Mouse (Mus musculus) CD4-positive, CD25-positive, alpha-beta regulatory T cell, adult 9 weeks (primary cell): ENCODE data around the gene Acp6. TPM values are rescaled to one million over a fixed set of nuclear protein-coding genes. Genes with fewer than 3 reads are reported as not detected.

Experiments used
- polyA plus RNA-seq: library from polyadenylated mRNA; unstranded; fragments of 100-300 nt; shearing (Covaris generic); gene quantifications from one replicate; pipeline ENCODE4 v1.2.1, GENCODE M21; 2017

Gene Acp6
- polyA plus RNA-seq: 92.6 TPM

DNA sequence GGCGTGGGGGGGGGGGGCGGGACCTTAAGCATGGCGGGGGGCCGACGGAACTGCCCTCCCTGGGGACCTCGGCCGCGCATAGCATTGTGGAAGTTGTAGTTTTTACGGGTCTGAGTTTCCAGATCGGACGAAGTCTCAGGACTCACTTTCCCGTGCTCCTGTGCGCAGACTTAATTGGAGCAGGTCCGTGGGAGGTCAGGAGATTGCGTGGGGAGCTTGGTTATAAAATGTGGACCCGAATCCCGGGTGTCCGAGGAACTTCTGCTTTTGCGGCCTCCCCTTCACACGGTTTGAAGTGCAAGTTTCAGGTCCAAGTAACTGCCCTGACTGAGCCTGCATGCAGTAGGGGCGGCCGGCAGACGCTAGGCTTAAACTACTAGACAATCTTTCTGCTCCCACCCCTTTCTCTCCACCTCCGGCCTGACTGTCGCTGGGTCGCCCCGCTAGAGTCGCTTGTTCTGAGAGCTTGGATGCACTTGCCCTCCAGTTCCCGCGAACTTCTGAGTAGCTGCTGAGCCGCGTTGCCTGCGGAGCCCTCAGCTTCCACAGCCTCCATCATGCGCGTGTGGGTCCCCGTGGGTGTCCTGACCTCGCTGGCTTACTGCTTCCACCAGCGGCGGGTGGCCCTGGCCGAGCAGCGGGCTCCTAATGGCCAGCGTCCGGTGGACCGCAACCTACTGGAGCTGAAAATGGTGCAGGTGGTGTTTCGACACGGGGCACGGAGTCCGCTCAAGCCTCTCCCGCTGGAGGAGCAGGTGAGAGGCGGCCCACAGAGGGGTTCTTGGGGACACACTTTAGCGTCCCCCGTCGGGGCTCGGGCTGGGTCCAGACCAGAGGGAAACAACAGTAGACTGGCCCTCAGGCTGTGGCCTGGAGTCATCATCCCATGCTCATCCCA is at the start of gene Acp6:
Gene Acp6, plus strand, starts transcription at position 167 of the 898 bp plus-strand sequence.

Other genes starting within 250 kb of the Acp6 start
- 0.04 TPM for gene Gja8, start 232.8 kb upstream of the Acp6 start, polyA plus RNA-seq
- 6.8 TPM for gene Bcl9, start 139.1 kb downstream of the Acp6 start, polyA plus RNA-seq